Mouse (Mus musculus): Measurements from ENCODE around the gene Nufip1.
A peak's percentile ranks its signal among the peaks of the same experiment; 100 is the strongest.

Gene Nufip1

DNA sequence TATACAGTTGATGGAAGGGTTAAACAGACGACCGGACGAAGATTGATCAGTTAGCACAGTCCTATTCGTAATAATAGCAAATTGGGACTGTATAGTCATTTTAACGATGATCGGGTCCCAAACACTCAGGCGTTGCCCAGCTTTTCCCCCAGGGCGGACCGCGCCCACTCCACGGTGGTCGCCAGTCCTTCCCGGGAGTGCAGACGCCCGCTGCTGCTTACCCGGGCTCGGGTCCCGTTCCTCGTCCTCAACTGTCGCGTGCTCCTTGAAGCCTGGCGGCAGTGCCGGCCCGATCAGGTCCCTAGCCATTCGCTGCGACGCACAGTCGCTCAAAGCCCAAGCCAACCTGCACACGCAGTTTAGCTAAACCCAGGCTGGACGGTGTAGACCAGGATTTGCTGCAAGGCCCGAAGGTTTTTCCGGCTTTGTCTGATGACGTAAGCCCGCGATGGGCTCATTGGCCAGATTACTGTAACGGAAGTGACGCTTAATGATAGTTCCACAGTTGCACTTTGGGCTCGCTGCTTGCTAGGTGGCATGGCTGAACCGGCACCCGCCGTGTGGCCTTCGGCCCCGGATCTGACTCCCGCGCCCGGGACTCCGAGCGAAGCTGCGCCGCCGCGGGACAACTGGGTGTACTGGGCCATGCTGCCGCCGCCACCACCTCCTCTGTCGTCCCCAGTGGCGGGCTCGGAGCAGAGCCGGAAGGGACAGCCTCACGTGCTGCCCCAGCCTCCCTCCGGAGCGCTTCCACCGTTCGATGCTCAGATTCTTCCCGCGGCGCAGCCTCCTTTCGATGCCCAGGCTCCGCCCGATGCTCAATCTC is at the start of gene Nufip1, which contains the start of gene Gpalpp1:
Nufip1 (plus strand) TSS at position 496 of the 826 bp plus-strand sequence.
Gpalpp1 (minus strand) TSS at position 365 of the 826 bp plus-strand sequence.
- DNase-seq (ENCODE audit: low read depth, low spot score), result peak; percentile 96

DNA sequence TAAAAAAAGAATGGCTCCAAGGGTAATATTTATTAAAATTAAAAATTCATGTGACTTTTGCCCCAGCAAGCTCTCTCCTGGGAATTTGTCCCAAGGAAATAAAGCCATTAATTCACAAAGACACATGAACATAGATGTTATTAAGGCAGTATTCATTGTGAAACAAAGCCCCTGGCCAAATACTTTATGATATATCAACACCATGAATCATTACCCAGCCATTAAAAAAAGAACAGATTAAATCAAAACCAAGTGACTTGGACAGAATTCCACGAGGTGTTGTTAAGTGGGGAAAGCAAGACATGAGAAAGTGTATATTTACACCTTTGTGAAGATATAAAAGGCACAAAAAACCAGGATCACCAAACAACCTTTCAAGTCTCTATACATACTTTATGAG is 43.5 kb upstream of the Nufip1 start:
- DNase-seq (ENCODE audit: low read depth, low spot score), result no peak

DNA sequence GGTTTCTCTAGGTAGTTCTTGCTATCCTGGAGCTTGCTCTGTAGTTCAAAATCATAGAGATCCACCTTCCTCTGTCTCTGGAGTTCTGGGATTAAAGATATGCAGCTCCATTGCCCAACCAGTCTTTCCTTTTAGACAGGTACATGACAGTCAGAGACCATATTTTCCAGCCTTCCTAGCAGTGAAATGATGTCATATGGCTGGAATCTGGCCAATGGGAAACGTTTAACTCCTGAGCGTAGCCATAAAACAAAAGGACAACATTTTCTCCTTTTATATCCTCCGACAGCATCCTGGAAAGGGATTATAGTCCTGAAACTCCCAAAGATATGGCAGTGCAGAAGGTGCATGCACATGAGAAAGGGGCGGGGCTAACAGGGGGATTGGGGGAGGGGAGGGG is 42.4 kb upstream of the Nufip1 start:
- DNase-seq (ENCODE audit: low read depth, low spot score), result no peak

DNA sequence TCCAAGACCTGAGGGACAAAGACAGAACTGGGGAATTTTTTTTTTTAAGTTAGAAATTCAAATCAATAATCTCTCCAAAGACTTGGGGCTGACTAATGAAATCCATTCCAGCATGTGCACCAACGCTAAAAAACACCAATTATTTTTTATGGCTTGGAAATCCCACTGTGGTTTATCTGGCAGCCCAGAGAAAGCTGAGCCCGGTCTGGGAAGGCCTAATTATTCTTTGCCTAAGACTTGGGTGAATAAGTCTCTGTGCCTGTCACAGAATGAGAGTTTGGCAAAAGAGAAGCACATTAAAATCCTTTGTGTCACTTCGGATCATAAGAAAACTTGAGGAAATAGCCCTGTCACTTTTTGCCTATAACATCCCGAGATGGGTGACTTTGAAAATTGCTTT is 41.4 kb upstream of the Nufip1 start:
- no peak for DNase-seq (ENCODE audit: low read depth, low spot score)

DNA sequence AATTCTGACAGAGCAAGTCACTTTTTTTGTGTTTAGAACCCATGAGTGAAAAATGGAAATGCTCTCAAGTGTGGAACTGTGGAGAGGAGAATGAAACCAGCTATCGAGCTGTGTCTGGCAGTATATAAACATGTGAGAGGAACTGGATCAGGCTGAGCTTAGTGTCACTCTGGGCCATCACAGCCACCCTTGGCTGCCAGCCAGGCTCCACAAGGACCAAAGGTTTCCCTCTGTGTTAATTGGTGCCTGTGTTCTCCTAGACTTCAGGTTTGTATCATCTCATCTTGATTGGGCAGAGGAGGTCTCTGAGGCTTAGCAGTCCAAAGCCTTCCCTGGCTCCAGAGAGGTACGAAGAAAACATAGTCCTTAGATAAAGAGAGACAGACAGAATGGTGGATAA is 38.1 kb upstream of the Nufip1 start:
- DNase-seq (ENCODE audit: low read depth, low spot score), result no peak

DNA sequence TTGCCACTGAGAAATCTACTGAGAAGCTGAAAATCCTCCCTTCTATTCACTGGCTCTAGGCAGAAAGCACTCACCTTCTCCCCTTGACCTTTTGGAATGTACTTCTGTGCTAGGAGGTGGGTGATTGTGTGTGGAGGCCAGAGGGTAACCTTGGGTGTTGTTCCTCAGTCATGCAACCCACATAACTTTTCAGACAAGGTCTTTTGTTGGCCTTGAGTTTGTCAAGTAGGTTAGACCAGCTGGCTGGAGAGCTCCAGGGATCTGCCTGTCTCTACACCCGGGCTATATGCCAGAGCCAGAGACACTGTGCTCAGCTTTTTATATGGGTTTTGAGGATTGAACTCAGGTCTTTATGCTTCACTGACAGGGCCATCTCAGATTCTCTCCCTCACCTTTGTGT is 36.5 kb upstream of the Nufip1 start:
- DNase-seq (ENCODE audit: low read depth, low spot score), result no peak

DNA sequence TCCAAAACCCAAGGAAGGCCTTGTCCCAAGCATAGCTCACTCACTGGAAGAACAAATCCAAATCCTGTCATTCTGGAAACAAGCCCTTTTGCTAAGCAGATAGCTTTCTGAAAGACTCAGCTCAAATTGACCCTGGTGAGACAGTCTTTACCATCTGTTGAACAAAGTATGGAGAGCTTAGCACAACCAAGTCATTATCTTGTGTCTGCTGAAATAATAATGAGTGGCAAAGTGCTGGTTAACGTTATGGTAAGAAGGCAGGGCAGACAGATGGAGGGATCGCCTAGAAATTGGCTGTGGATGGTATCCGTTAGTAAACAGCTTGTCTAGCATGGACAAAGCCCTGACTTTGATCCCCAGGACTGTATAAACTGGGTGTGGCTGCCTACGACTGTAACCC is 35.0 kb upstream of the Nufip1 start:
- no peak for DNase-seq (ENCODE audit: low read depth, low spot score)

DNA sequence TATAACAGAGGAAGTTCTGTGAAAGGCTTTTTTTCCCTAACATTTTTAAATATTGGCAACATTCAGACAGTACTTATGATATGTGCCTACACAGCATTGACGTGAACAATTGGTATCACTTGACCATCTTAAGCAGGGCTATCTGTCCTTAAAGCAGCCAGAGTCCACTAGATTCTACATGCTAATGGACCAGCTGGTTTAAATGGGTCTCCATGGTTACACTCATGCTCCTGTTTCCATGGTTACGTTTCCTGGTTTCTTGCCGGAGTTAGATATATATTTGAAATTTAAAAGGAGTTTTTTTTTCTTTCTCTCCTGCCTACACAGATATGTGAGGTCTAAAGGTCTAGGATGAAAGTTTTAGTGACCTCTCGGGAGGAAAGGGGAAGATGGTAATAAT is 34.1 kb upstream of the Nufip1 start:
- peak; percentile 31 for DNase-seq (ENCODE audit: low read depth, low spot score)

DNA sequence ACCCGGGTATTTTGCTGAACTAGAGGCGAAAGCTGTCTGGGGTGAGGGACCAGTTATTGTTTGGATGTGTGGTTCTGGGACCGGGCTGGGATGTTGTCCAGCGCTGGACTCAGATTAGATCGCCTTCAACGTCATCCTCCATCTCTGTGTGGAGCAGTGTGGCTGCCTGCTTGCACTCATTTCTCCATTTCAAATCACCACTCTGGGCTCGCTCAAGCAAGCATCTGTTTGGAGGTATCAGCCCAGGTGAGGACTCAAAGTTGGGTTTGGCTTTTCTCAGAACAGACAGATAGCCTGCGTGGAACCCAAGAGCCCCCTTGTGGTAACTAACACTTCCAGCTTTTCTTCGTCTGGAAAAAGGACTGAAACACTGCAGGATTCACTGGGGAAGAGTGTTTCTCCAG is 33.6 kb upstream of the Nufip1 start:
- DNase-seq (ENCODE audit: low read depth, low spot score), result peak; percentile 63

DNA sequence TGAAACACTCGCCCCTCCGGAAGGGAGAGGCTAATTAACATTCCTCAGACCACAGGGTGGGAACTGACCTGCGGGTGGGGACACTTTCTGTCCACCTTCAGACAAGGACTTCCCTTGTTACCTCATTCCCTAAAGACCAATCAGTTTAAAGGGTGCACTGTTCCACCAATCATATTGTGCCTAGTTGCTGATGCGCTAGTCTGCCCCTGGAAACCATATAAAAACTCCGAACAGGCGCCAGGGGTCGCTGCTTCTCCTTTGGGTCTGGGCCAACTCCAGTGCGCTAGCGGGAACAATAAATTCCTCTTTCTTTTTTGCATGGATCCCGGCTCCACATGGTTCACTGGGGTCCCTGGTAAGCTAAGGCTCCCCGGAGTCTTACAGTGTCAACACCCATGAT is 29.2 kb upstream of the Nufip1 start:
- peak; percentile 42 for DNase-seq (ENCODE audit: low read depth, low spot score)

DNA sequence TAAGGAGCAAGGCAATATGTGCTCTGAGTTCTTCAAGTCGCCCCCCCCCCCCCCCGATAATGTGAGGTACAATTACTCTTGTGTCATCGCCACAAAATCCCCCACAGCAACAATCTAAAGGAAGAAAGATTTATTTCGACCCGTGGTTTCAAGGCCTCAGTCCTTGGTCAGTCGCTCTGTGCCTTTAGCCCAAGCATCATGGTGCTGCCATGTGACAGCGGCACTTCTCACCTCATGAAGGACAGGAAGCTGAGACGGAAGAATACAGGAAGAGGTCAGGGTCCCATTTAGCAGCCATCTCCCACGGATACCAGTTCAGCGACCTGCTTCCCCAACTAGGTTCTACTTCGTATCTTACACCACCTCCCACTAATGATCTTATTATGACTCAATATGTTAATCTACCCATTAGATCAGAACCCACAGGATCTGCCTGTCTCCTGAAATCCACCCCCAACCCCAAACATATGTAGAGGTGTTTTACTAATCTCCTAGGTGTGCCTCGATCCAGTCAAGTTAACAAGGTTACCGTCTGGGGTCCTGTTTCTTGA is 28.5 kb upstream of the Nufip1 start:
- DNase-seq (ENCODE audit: low read depth, low spot score), result no peak

DNA sequence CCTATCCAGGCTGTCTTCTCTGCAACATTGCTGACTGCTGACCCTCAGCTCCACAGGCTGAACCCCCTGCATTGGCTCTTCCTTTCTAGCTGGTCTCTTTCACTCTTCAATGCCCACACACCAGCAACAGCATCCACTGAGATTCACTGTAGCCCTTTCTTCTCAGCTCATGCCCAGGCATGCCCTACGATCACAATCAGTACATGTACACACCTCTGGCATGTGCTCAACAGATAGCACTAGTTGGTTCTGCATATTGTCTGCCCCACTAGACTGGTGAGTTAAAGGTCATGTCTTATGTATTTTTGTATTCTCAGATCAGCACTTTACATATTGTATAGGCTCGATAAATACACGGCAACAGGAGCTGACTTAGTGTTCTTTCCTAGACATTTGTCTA is 26.5 kb upstream of the Nufip1 start:
- no peak for DNase-seq (ENCODE audit: low read depth, low spot score)

DNA sequence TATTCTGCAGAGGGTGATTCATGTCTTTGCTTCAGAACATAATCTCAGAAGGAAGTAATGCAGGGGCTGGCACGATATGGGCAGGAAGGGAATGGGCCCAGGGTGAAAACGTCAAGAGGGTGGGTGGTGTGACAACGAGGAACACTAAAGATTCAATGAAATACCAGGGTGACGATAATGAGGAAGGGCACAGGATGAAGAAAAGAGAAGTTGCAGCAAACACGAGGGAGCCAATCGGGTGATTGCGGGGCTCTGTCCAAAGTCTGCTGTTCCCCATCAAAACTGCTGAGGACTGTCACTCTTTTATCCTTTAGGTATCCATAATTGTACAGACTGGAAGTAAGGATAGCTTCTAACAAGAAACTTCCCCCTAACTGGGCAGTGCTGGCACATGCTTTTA is 13.4 kb upstream of the Nufip1 start:
- DNase-seq (ENCODE audit: low read depth, low spot score), result no peak

DNA sequence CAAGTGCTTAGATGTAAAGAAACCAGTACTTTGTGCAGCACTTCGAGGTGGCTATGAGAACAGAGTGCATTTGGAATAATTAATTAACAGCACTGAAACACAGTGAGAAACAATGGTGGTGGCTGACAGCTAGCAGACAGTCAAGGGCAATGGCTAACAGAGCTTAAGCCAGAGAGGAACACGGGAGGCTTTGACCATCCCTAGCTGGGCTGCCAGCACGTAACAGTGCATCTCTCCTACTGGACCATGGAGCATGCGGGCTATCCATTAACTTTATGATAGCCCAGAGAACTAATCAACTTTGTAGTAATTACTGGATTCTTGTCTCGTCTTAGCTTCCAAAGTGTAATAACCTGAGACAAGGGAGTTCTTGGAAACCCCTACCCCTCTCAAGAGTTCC is 12.9 kb upstream of the Nufip1 start:
- no peak for DNase-seq (ENCODE audit: low read depth, low spot score)

DNA sequence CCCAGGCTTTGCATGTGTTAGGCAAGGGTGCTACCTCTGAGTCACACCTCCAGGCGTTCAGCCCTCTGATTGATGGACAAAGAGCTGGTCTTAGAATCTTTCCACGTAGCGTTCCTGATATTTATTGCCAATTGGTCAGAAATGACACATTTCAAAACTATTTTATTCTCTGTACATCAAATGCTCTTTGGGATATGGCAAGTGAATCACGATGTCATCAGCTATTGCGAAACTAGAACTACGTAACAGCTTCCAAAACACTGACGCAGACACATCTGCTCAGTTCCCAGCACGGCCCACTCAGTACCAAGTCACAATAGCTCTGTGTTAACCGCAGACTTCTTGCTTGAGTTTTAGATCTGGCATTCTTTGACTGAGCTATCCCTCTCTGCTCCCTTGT is 11.1 kb upstream of the Nufip1 start:
- DNase-seq (ENCODE audit: low read depth, low spot score), result no peak

DNA sequence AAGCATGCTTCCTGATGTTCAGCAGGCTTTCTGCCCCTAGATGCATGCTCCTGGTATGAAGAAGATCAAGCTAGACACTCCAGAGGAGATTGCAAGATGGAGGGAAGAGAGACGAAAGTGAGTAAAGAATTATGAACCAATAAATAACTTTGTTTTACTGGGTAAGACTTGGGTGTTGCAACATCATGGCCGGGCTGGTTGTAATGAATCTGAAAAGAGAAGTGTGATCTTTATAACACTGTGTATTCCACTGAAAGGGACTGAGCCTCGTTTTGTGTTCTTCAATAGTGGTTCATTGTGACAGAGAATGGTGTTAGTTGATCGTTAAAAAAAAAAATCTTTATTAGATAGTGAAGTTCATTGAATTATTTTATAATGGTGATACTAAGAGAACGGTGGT is 5.1 kb downstream of the Nufip1 start:
- DNase-seq (ENCODE audit: low read depth, low spot score), result no peak

DNA sequence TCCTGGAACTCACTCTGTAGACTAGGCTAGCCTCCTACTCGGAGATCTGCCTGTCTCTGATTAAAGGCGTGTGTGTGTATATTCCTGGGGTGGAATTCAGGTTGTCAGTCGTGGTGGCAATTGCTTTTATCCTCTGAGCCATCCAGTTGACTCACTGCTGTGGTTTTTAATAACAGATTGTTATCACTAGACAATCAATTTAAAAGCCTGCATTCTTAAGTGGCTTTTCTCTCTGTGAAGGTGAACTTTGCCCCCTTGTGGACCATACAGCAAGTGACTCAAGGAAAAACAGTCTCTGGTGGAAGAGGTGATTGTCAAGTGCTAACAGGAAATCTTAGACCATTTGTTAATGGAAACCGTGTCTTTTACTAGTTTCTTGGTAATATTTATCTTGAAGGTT is 8.3 kb downstream of the Nufip1 start:
- peak; percentile 10 for DNase-seq (ENCODE audit: low read depth, low spot score)

DNA sequence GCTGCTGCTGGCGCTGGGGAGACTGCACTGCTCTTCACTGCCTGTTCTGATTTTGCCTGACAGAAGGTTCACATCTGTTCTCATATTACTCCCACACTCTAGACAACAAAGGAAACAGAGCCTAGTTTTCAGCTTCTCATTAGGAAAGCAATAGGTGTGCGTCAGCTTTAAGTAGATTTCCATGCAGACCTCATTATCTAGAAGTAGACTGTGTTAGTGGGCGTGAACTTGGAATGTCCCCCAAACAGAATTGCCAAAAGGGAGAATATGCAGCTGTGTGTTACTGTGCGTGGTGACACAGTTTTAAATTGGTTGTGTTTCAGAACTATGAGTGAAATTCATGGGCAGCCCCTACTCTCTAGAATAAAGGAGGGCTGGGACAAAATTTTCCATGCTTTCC is 9.8 kb downstream of the Nufip1 start:
- DNase-seq (ENCODE audit: low read depth, low spot score), result no peak

DNA sequence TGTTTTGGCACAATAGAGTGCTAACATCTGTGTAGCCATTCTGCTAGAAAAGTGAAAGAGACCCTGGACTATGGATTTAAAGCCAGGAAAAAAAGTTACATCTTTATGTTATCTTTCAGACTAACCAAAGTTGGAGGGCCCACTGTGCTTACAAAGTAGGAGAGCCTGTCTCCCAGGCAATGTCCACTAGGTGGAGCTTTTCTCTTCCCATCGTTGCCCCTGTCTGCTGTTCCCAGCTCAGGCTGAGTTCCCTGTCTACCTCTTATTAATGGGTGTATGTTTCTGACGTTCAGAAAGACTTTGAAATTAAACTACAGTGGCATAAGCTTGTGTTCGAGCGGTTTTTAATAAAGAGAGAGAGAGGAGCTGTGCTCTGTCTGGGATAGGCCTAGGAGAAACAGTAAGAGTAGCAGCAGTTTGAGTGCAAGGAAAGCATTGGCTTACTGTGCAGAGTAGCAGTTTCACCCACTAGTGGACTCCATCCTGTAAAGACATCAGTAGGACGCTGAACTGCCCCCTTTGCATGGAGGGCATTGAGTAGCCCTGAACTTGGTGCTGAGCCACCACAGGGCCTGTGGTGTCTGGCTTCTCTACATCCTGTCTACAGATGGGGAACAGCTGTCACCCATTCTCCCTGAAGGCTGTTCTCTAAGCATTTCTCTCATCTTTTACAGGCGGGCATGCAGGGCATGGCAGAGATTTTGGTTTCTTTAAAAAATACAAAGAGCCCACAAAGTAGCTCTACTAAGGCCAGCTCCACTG is 11.4 kb downstream of the Nufip1 start:
- peak; percentile 61 for DNase-seq (ENCODE audit: low read depth, low spot score)

DNA sequence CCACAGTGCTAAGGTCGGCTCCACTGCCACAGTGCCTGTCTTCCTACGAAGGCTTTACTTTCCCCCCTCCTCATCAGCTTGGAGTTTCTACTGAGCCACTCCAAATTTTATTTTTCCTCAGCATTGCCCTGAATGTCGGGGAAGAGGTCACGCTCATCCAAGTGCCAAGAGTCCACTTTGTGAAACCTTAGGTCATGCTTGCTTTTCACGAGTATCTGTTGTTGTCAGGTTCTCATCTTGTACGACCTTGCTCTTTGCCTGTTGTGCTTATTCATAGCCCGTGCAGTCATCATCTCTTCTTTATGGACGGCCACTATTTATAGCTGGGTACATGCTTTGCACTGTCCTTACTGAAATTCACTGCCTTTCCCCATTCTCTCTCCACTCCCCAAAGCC is 12.0 kb downstream of the Nufip1 start:
- no peak for DNase-seq (ENCODE audit: low read depth, low spot score)

DNA sequence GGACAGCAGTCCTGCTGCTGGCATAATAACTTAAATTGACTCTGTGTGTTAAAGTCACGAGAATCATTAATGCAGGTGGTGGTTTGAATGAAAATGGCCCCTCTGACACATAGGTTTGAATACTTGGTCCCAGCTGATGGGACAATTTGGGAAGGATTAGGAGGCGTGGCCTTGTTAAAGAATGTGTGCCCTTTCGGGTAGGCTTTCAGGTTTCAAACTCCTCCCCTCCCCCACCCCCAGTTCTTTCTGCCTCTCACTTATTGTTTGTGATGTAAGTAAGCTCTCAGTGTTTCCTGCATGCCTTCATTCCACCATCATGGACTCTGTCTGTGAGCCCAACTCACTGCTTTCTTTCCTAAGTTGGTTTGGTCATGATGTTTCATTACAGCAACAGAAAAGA is 16.6 kb downstream of the Nufip1 start:
- DNase-seq (ENCODE audit: low read depth, low spot score), result no peak

DNA sequence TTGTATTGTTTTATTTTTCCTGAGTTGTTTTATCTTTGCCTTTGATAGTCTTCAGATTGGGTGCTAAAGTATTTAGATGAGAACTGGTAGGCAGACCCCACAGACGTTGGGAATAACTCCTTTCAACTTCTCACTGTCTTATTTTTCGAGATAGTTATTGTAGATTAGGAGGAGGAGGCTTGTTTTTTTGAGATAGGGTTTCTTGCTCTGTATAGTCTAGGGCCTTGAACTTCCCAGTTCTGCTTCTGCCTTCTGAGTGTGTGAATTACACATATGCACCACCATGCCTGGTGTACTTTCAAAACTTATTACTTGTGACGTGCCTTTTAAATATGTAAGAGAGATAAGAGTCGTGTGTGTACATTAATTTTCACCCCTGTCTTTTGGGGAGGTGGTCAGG is 17.5 kb downstream of the Nufip1 start:
- DNase-seq (ENCODE audit: low read depth, low spot score), result no peak

DNA sequence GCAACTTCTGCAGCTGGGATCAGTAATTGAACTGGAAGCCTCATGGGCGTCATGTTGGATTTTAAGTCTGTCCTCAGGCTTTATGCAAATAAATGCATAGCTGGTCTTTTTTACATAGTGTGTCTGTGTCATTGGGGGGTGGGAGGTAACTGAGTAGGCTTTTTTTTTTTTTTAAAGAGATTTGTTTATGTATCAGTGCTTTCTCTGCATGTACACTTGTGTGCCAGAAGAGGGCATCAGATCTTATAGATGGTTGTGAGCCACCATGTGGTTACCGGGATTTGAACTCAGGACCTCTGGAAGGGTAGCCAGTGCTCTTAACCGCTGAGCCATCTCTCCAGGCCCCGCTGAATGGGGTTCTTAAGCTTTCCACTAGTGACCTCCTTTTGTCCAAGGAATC is 24.3 kb downstream of the Nufip1 start:
- no peak for DNase-seq (ENCODE audit: low read depth, low spot score)
